Mouse (Mus musculus): ENCODE data around the gene Tshz2. TPM values are rescaled to one million over a fixed set of nuclear protein-coding genes. Genes with fewer than 3 reads are reported as not detected.

The Tshz2 gene
- polyA plus RNA-seq, 1 experiment from 2014 or later, result 5.9 TPM

DNA sequence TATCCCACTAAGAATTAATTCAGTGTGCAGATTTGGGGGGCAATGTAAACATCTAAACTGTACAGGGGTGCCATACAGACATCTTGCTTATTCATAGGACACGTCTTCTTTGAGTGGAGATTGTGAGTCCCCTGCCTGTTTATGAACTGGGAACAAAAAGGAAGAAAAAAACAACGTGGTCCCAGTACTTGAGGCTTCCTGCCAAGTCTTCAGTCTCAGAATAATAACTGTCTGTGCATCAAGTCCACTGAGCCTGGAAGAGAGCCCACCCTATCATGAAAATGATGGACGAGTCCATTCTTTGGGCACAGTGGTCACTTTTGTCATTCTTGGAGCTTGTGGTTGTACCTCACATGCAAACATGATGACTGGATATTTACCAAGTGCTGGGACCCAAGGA, 39.1 kb upstream of the Tshz2 start:
- Histone ChIP-seq H3K36me3 (ENCODE audit: control insufficient read depth, insufficient read depth, low read length) (no peaks in the 10 kb centered on the region), H3K9ac (ENCODE audit: low read length) (no peak overlapping the region), H3K27ac (replicated peaks; ENCODE audit: low read depth, low read length) (no peak overlapping the region), H3K4me2 (ENCODE audit: low read depth, severe bottlenecking) (no peak overlapping the region), H3K27me3 (ENCODE audit: control insufficient read depth, insufficient read depth, low read length) (no peaks in the 10 kb centered on the region), H3K4me1 (ENCODE audit: control insufficient read depth, insufficient read depth, low read length) (no peaks in the 10 kb centered on the region), H3K4me3 (ENCODE audit: low read depth, low read length) (no peak overlapping the region), H3K9me3 (ENCODE audit: control insufficient read depth, low read length) (no peaks in the 10 kb centered on the region)
- no peak for DNase-seq (ENCODE audit: low spot score)
- no peak for ATAC-seq (ENCODE audit: insufficient number of reproducible peaks, low FRiP score, low TSS enrichment, low read depth)
- 89% methylated on average over 3 of the region's 3 CpGs for WGBS

DNA sequence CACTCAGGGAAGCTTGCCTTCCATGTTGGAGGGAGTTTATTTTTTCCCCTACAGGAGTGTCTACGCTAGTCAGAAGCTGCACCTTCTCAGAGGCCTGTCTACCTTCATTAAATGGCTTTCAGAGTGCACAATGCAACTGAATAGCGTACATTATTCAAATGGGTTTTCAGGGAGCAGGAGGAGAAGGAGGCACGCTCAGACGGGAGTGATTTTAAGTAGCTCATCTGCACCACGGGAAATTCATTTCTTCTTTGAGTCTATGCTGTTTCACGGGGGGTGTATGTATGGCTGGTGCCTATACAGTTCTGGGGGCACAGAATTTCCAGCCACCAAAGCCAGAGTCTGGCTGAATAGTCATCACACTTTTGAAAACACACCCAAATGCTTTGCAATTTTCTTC, 35.5 kb upstream of the Tshz2 start:
- Histone ChIP-seq H3K9ac (ENCODE audit: low read length) (no peak overlapping the region), H3K27ac (replicated peaks; ENCODE audit: low read depth, low read length) (no peak overlapping the region), H3K4me2 (ENCODE audit: low read depth, severe bottlenecking) (no peak overlapping the region), H3K27me3 (ENCODE audit: control insufficient read depth, insufficient read depth, low read length) (no peaks in the 10 kb centered on the region), H3K4me1 (ENCODE audit: control insufficient read depth, insufficient read depth, low read length) (no peaks in the 10 kb centered on the region), H3K9me3 (ENCODE audit: control insufficient read depth, low read length) (no peaks in the 10 kb centered on the region), H3K4me3 (ENCODE audit: low read depth, low read length) (no peak overlapping the region), H3K36me3 (ENCODE audit: control insufficient read depth, insufficient read depth, low read length) (no peaks in the 10 kb centered on the region)
- ATAC-seq (ENCODE audit: insufficient number of reproducible peaks, low FRiP score, low TSS enrichment, low read depth) (no peak), DNase-seq (ENCODE audit: low spot score) (no peak)
- 85% methylated on average over 6 of the region's 6 CpGs for WGBS

DNA sequence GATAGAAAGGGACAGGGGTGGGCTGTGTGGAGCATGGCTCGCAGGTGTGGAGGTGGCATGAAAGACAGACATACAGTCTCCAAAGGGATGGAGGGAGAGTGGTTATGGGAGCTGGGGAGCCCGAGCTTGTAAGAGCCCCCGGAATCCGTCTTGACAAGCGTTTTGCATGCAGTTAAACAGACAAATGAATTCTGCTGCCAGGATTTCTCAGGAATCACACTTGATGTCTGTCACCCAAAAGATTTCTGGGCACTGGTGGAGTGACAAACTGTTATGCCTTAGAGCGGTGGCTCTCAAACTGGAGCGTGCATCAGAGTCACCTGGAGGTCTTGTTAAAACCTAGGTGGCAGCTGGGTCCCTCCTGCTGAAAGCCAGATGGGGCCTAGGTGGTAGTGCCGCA, 34.8 kb upstream of the Tshz2 start:
- Histone ChIP-seq H3K4me3 (ENCODE audit: low read depth, low read length) (no peak overlapping the region), H3K9me3 (ENCODE audit: control insufficient read depth, low read length) (no peaks in the 10 kb centered on the region), H3K27ac (replicated peaks; ENCODE audit: low read depth, low read length) (no peak overlapping the region), H3K9ac (ENCODE audit: low read length) (no peak overlapping the region), H3K27me3 (ENCODE audit: control insufficient read depth, insufficient read depth, low read length) (no peaks in the 10 kb centered on the region), H3K4me2 (ENCODE audit: low read depth, severe bottlenecking) (no peak overlapping the region), H3K36me3 (ENCODE audit: control insufficient read depth, insufficient read depth, low read length) (no peaks in the 10 kb centered on the region), H3K4me1 (ENCODE audit: control insufficient read depth, insufficient read depth, low read length) (no peaks in the 10 kb centered on the region)
- ATAC-seq (ENCODE audit: insufficient number of reproducible peaks, low FRiP score, low TSS enrichment, low read depth), result no peak
- WGBS, result 89% methylated on average over 8 of the region's 8 CpGs
- DNase-seq (ENCODE audit: low spot score), result no peak

DNA sequence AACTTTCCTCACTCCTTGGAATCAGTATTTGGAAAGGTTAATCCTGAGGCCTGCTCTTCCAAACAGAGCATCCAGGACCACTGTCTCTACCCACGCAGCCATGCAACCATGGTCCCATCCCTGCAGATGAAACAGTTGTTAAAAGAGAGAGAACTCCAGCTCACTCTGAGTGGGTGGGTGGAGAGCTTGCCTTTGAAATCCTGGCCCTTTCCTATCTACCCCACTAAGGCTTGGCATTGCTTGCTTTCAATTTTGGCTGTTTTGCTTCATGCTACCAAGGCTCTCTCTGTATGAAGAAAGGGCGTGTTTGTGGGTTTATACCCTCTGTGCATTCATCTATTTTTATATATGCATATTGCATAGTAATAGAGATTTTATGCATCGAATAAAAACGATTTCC, 33.2 kb upstream of the Tshz2 start:
- no peak overlapping the region for H3K9ac ChIP-seq (ENCODE audit: low read length)
- no peaks in the 10 kb centered on the region for H3K27me3 ChIP-seq (ENCODE audit: control insufficient read depth, insufficient read depth, low read length)
- H3K4me2 ChIP-seq (ENCODE audit: low read depth, severe bottlenecking), result no peak overlapping the region
- DNase-seq (ENCODE audit: low spot score) (no peak), ATAC-seq (ENCODE audit: insufficient number of reproducible peaks, low FRiP score, low TSS enrichment, low read depth) (no peak)
- no peaks in the 10 kb centered on the region for H3K4me1 ChIP-seq (ENCODE audit: control insufficient read depth, insufficient read depth, low read length)
- 90% methylated on average over 4 of the region's 4 CpGs for WGBS
- H3K36me3 ChIP-seq (ENCODE audit: control insufficient read depth, insufficient read depth, low read length), result no peaks in the 10 kb centered on the region
- H3K4me3 ChIP-seq (ENCODE audit: low read depth, low read length), result no peak overlapping the region
- H3K27ac ChIP-seq (replicated peaks; ENCODE audit: low read depth, low read length), result no peak overlapping the region
- H3K9me3 ChIP-seq (ENCODE audit: control insufficient read depth, low read length), result no peaks in the 10 kb centered on the region

DNA sequence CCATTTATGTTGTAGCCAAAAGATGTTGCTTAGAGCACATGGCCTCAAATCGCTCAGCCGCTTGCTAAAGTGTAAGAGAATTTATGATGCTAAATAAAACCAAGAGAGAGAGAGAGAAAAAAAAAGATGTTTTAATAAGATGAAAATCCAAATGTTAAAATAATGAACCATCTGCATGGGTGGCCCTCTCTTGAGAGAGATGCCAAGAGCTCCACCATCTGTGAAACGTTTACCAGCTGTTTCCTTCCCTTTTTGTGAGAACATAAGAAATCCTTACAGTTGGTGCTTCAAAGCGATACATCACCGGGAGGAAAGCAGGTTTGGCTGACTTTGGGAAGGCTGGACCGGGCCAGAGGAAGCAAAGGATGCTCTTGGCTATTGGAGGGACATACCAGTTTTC, 32.6 kb upstream of the Tshz2 start:
- no peak for DNase-seq (ENCODE audit: low spot score)
- 63% methylated on average over 6 of the region's 6 CpGs for WGBS

DNA sequence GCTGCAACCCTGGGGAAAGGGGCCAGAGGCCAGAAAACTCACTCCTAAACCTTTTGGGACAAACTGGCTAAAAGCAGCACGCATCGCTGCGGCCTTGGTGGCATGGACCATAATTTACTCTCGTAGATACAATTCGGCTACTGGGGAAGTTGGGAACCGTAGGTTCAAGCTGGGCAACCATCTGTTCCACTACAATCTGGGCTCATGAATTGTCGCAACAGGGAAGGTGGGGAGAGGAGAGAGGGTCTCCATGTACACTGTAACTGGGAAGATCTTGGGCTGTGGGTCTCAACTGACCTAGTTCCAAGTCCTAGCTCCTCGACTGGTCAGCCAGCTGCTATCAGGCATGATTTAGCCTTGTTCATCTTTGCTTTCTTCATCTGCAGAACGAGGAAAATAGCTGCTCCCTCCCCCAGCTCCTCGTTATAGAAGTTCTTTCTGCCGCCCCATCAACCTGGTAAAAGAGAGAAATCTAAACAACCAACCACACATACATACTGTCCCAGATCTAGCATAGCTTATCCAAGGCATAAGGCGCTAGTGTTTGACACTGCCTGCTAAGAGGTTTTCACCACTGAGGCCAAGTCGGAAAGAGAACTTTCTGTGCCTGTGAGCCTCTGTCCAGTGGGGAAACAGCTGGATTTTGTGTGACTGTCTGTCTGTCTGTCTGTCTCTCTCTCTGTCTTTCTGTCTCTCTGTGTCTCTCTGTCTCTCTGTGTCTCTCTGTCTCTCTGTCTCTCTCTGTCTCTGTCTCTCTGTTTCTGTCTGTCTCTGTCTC, 25.7 kb upstream of the Tshz2 start:
- Histone ChIP-seq H3K27ac (replicated peaks; ENCODE audit: low read depth, low read length) (no peak overlapping the region), H3K9ac (ENCODE audit: low read length) (no peak overlapping the region), H3K4me1 (ENCODE audit: control insufficient read depth, insufficient read depth, low read length) (peaks cover 20% of the 10 kb centered on the region), H3K9me3 (ENCODE audit: control insufficient read depth, low read length) (no peaks in the 10 kb centered on the region), H3K36me3 (ENCODE audit: control insufficient read depth, insufficient read depth, low read length) (no peaks in the 10 kb centered on the region), H3K4me2 (ENCODE audit: low read depth, severe bottlenecking) (no peak overlapping the region), H3K27me3 (ENCODE audit: control insufficient read depth, insufficient read depth, low read length) (no peaks in the 10 kb centered on the region), H3K4me3 (ENCODE audit: low read depth, low read length) (no peak overlapping the region)
- no peak for DNase-seq (ENCODE audit: low spot score)
- WGBS, result 72% methylated on average over 13 of the region's 13 CpGs
- no peak for ATAC-seq (ENCODE audit: insufficient number of reproducible peaks, low FRiP score, low TSS enrichment, low read depth)

More for the DNA sequence above, 32.6 kb upstream of the Tshz2 start:
- ATAC-seq (ENCODE audit: insufficient number of reproducible peaks, low FRiP score, low TSS enrichment, low read depth), result no peak
- H3K9ac ChIP-seq (ENCODE audit: low read length), result no peak overlapping the region
- no peaks in the 10 kb centered on the region for H3K36me3 ChIP-seq (ENCODE audit: control insufficient read depth, insufficient read depth, low read length)
- H3K27me3 ChIP-seq (ENCODE audit: control insufficient read depth, insufficient read depth, low read length), result no peaks in the 10 kb centered on the region
- no peak overlapping the region for H3K4me3 ChIP-seq (ENCODE audit: low read depth, low read length)
- H3K4me2 ChIP-seq (ENCODE audit: low read depth, severe bottlenecking), result no peak overlapping the region
- H3K4me1 ChIP-seq (ENCODE audit: control insufficient read depth, insufficient read depth, low read length), result no peaks in the 10 kb centered on the region
- H3K9me3 ChIP-seq (ENCODE audit: control insufficient read depth, low read length), result no peaks in the 10 kb centered on the region
- no peak overlapping the region for H3K27ac ChIP-seq (replicated peaks; ENCODE audit: low read depth, low read length)

DNA sequence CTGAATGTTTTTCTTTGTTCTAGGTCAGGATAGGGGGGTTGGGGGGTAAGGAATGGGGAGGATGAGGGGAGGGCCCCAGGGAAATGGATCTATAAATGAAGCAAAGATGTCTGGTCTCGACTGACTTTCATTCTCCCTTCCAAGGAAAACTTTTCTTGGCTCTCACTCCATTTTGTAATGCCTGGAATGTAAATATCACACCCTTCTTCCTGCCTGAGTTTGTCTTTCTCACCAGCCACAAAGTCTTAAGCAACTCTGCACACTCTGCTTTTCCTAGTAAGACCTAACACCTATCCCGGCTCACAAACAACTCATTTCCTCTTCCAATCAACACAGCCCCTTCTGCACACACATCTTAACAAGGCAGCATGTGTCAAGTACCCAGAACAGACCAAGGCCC, 25.0 kb upstream of the Tshz2 start:
- ATAC-seq (ENCODE audit: insufficient number of reproducible peaks, low FRiP score, low TSS enrichment, low read depth), result no peak
- H3K27me3 ChIP-seq (ENCODE audit: control insufficient read depth, insufficient read depth, low read length), result no peaks in the 10 kb centered on the region
- H3K4me2 ChIP-seq (ENCODE audit: low read depth, severe bottlenecking), result no peak overlapping the region
- H3K4me1 ChIP-seq (ENCODE audit: control insufficient read depth, insufficient read depth, low read length), result peaks cover 20% of the 10 kb centered on the region
- DNase-seq (ENCODE audit: low spot score), result no peak
- no peaks in the 10 kb centered on the region for H3K36me3 ChIP-seq (ENCODE audit: control insufficient read depth, insufficient read depth, low read length)
- no peak overlapping the region for H3K27ac ChIP-seq (replicated peaks; ENCODE audit: low read depth, low read length)
- no peak overlapping the region for H3K4me3 ChIP-seq (ENCODE audit: low read depth, low read length)
- H3K9me3 ChIP-seq (ENCODE audit: control insufficient read depth, low read length), result no peaks in the 10 kb centered on the region
- no peak overlapping the region for H3K9ac ChIP-seq (ENCODE audit: low read length)
- 29% methylated on average over 2 of the region's 2 CpGs for WGBS

DNA sequence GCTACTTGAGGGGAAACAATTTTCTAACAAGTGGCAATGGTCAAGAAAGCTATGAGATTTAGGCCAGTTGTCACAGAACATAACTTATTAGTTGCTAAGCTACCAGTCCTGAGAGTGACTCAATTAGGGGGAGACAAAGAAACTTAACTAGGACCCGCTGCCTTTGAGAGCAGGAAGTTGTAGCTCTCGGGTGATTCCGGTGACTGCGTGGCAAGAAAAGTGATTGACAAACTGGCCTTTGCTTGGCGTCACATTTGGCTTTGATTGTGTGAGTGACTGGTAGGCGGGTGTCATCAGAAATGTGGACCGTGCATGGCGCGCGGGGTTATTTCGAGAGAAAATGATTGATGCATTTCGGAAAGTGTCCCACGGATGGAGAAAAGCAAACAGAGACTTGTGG, 22.9 kb upstream of the Tshz2 start:
- Histone ChIP-seq H3K4me1 (ENCODE audit: control insufficient read depth, insufficient read depth, low read length) (peaks cover 23% of the 10 kb centered on the region), H3K27ac (replicated peaks; ENCODE audit: low read depth, low read length) (peak overlapping the region; percentile 37; the same call in 1 of the 2 replicates), H3K4me3 (ENCODE audit: low read depth, low read length) (no peak overlapping the region), H3K9ac (ENCODE audit: low read length) (no peak overlapping the region; the same call in 1 of the 2 replicates), H3K27me3 (ENCODE audit: control insufficient read depth, insufficient read depth, low read length) (no peaks in the 10 kb centered on the region), H3K4me2 (ENCODE audit: low read depth, severe bottlenecking) (peak overlapping the region; percentile 28; the same call in 1 of the 2 replicates), H3K9me3 (ENCODE audit: control insufficient read depth, low read length) (no peaks in the 10 kb centered on the region), H3K36me3 (ENCODE audit: control insufficient read depth, insufficient read depth, low read length) (no peaks in the 10 kb centered on the region)
- DNase-seq (ENCODE audit: low spot score) (peak; percentile 71), ATAC-seq (ENCODE audit: insufficient number of reproducible peaks, low FRiP score, low TSS enrichment, low read depth) (no peak)
- WGBS, result 9% methylated on average over 13 of the region's 13 CpGs

DNA sequence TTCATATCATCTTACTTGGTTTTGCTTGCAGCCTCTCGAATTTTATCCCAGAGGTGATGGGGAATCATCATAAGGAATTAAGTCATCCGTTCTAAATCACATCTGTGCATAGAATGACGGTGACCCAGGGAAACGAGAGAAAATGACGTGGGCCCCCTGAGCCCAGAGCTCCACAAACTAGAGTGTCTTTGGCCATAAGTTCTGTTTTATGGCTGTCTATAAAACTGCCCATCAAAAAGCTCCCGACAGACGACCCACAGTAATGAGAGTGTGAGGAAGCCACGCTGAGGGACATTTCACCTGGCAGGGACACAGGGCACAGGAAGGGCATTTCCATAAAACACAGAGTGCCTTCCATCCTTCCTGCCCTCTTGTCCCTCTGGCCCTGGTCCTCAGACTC, 21.9 kb upstream of the Tshz2 start:
- Histone ChIP-seq H3K4me2 (ENCODE audit: low read depth, severe bottlenecking) (peak overlapping the region; percentile 28; the same call in 1 of the 2 replicates), H3K27ac (replicated peaks; ENCODE audit: low read depth, low read length) (no peak overlapping the region), H3K9ac (ENCODE audit: low read length) (no peak overlapping the region), H3K9me3 (ENCODE audit: control insufficient read depth, low read length) (no peaks in the 10 kb centered on the region), H3K27me3 (ENCODE audit: control insufficient read depth, insufficient read depth, low read length) (no peaks in the 10 kb centered on the region), H3K4me3 (ENCODE audit: low read depth, low read length) (no peak overlapping the region), H3K36me3 (ENCODE audit: control insufficient read depth, insufficient read depth, low read length) (no peaks in the 10 kb centered on the region), H3K4me1 (ENCODE audit: control insufficient read depth, insufficient read depth, low read length) (peaks cover 23% of the 10 kb centered on the region)
- DNase-seq (ENCODE audit: low spot score) (peak; percentile 46), ATAC-seq (ENCODE audit: insufficient number of reproducible peaks, low FRiP score, low TSS enrichment, low read depth) (no peak)
- 11% methylated on average over 8 of the region's 8 CpGs for WGBS
